Mouse (Mus musculus) liver, postnatal 0 days (tissue): Measurements from ENCODE around the gene Pde5a.

Experiments
- CTCF ChIP-seq: sonication (generic); IDR thresholded peaks from 2 replicates; pipeline ENCODE4 v1.5.1; 2016; ENCODE audit warnings: antibody characterized with exemption, low read depth
- EP300 ChIP-seq: IDR thresholded peaks from 2 replicates; pipeline ENCODE4 v1.6.1; 2016; ENCODE audit warnings: antibody characterized with exemption, low read depth, mild to moderate bottlenecking

DNA sequence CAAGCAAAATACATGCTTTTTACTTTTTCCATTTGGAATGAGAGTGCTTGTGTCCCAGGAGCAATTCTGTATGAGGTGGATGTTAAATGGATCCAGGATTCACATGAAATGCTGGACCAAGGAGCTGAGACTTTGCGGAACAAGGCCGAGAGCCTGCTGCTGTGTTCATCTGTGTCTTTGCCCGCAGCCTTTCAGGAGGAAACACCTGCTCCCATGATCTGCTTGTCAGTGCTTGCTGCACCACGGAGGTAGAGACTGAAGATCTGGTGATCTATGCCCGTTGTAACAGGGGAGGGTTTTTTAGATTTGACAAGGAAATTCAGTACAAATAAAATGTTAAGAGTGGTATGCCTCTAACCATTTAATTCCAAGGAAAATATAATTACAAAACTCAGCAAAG, 39.1 kb downstream of the Pde5a start:
- TF ChIP-seq EP300: no peak
- TF ChIP-seq CTCF: no peak
